Mouse (Mus musculus) MEL (cell line): ENCODE data around the gene Eef1g. TPM values are rescaled to one million over a fixed set of nuclear protein-coding genes. Genes with fewer than 3 reads are reported as not detected.

Source experiments
- DNase-seq: peaks from one replicate; pipeline ENCODE4 v3.0.0; 2011; ENCODE audit warnings: low read depth, low spot score
- H3K27ac ChIP-seq: 2 replicates; pipeline ENCODE4 v1.5.1; 2012; ENCODE audit warnings: low read depth, mild to moderate bottlenecking, control low read depth, low read length, moderate library complexity; ENCODE audit not compliant: control insufficient read depth
- H3K27me3 ChIP-seq, 2 experiments: fragments of 150-350 bp in 1 of 2; sonication (generic) in 1 of 2; 2 replicates each; pipeline ENCODE4 v1.6.1; 2012; ENCODE audit warnings: low read length in 2 of 2, mild to moderate bottlenecking in 2 of 2, improper control_type of control experiment in 1 of 2, moderate library complexity in 1 of 2; ENCODE audit not compliant: insufficient read depth in 2 of 2, control insufficient read depth in 1 of 2
- H3K36me3 ChIP-seq, 2 experiments: 2 replicates each; pipeline ENCODE4 v1.6.1; 2012 to 2014; ENCODE audit warnings: low read length in 2 of 2, improper control_type of control experiment in 1 of 2, inconsistent platforms in 1 of 2, mild to moderate bottlenecking in 1 of 2; ENCODE audit not compliant: insufficient read depth in 2 of 2, control insufficient read depth in 1 of 2
- H3K4me1 ChIP-seq, 2 experiments: fragments of 150-350 bp in 1 of 2; sonication (generic) in 1 of 2; 2 replicates each; pipeline ENCODE4 v1.6.1; 2012; ENCODE audit warnings: low read length in 2 of 2, improper control_type of control experiment in 1 of 2, mild to moderate bottlenecking in 1 of 2; ENCODE audit not compliant: insufficient read depth in 2 of 2, control insufficient read depth in 1 of 2
- H3K4me3 ChIP-seq, 2 experiments: fragments of 150-350 bp in 1 of 2; sonication (generic) in 1 of 2; 2 replicates each; pipeline ENCODE4 v1.5.1; 2012; ENCODE audit warnings: low read depth in 2 of 2, low read length in 2 of 2, mild to moderate bottlenecking in 2 of 2, moderate library complexity in 2 of 2, control low read depth in 1 of 2, improper control_type of control experiment in 1 of 2; ENCODE audit not compliant: control insufficient read depth in 1 of 2, insufficient read depth in 1 of 2
- H3K79me2 ChIP-seq: 2 replicates; pipeline ENCODE4 v1.6.1; 2012; ENCODE audit warnings: mild to moderate bottlenecking, low read length, moderate library complexity; ENCODE audit not compliant: control insufficient read depth, poor library complexity, insufficient read depth
- H3K9ac ChIP-seq: 2 replicates; pipeline ENCODE4 v1.6.1; 2012; ENCODE audit warnings: low read depth, mild to moderate bottlenecking, control low read depth, low read length, moderate library complexity; ENCODE audit not compliant: control insufficient read depth, poor library complexity, severe bottlenecking
- H3K9me3 ChIP-seq: fragments of 150-350 bp; sonication (generic); replicated peaks from 2 replicates; pipeline ENCODE4 v1.6.1; 2012; ENCODE audit warnings: mild to moderate bottlenecking, low read length, improper control_type of control experiment, moderate library complexity; ENCODE audit not compliant: insufficient read depth
- BHLHE40 ChIP-seq: IDR thresholded peaks from 2 replicates; pipeline ENCODE4 v1.6.1; 2012; ENCODE audit warnings: low read depth, mild to moderate bottlenecking, inconsistent platforms, low read length, improper control_type of control experiment, borderline replicate concordance
- ELF1 ChIP-seq: IDR thresholded peaks from 2 replicates; pipeline ENCODE4 v1.6.1; 2014; ENCODE audit warnings: low read depth, mild to moderate bottlenecking, inconsistent platforms, low read length, improper control_type of control experiment, moderate library complexity
- EP300 ChIP-seq, 2 experiments: IDR thresholded peaks; 2 replicates each; pipeline ENCODE4 v1.6.1; 2011; ENCODE audit warnings: improper control_type of control experiment in 2 of 2, low read length in 2 of 2, low read depth in 1 of 2, mild to moderate bottlenecking in 1 of 2
- ETS1 ChIP-seq: IDR thresholded peaks from 2 replicates; pipeline ENCODE4 v1.6.1; 2012; ENCODE audit warnings: low read depth, mild to moderate bottlenecking, inconsistent platforms, low read length, improper control_type of control experiment, moderate library complexity
- GABPA ChIP-seq: IDR thresholded peaks from 2 replicates; pipeline ENCODE4 v1.6.1; 2012; ENCODE audit warnings: low read depth, mild to moderate bottlenecking, inconsistent platforms, low read length, improper control_type of control experiment, moderate library complexity
- GATA1 ChIP-seq: IDR thresholded peaks from 2 replicates; pipeline ENCODE4 v1.6.1; 2011; ENCODE audit warnings: low read depth, low read length, improper control_type of control experiment
- MEF2A ChIP-seq: IDR thresholded peaks from 2 replicates; pipeline ENCODE4 v1.6.1; 2014; ENCODE audit warnings: low read depth, mild to moderate bottlenecking, inconsistent platforms, low read length, improper control_type of control experiment; ENCODE audit not compliant: poor library complexity, insufficient replicate concordance, severe bottlenecking; ENCODE audit errors: extremely low read depth
- MXI1 ChIP-seq: IDR thresholded peaks from 2 replicates; pipeline ENCODE4 v1.6.1; 2011; ENCODE audit warnings: mild to moderate bottlenecking, low read depth, low read length, improper control_type of control experiment
- NELFE ChIP-seq: IDR thresholded peaks from 2 replicates; pipeline ENCODE4 v1.6.1; 2011; ENCODE audit warnings: low read depth, low read length, improper control_type of control experiment
- POLR2A ChIP-seq, 2 experiments: IDR thresholded peaks; 2 replicates each; pipeline ENCODE4 v1.6.1; 2011 to 2012; ENCODE audit warnings: low read length in 2 of 2, mild to moderate bottlenecking in 2 of 2, control low read depth in 1 of 2, improper control_type of control experiment in 1 of 2, low read depth in 1 of 2, moderate library complexity in 1 of 2; ENCODE audit not compliant: control insufficient read depth in 1 of 2, insufficient read depth in 1 of 2, poor library complexity in 1 of 2
- POLR2AphosphoS2 ChIP-seq: IDR thresholded peaks from 2 replicates; pipeline ENCODE4 v1.6.1; 2011; ENCODE audit warnings: low read length, improper control_type of control experiment
- POLR2AphosphoS5 ChIP-seq: IDR thresholded peaks from 2 replicates; pipeline ENCODE4 v1.6.1; 2012; ENCODE audit warnings: low read depth, borderline replicate concordance, mild to moderate bottlenecking, inconsistent platforms, low read length, moderate library complexity, mixed read lengths
- RAD21 ChIP-seq: IDR thresholded peaks from 2 replicates; pipeline ENCODE4 v1.6.1; 2011; ENCODE audit warnings: mild to moderate bottlenecking, low read depth, low read length, improper control_type of control experiment
- RCOR1 ChIP-seq: IDR thresholded peaks from 2 replicates; pipeline ENCODE4 v1.6.1; 2012; ENCODE audit warnings: low read depth, mild to moderate bottlenecking, inconsistent platforms, low read length, improper control_type of control experiment
- SIN3A ChIP-seq: IDR thresholded peaks from 2 replicates; pipeline ENCODE4 v1.6.1; 2012; ENCODE audit warnings: low read length, improper control_type of control experiment, inconsistent platforms
- SMC3 ChIP-seq: IDR thresholded peaks from 2 replicates; pipeline ENCODE4 v1.6.1; 2011; ENCODE audit warnings: low read depth, low read length, improper control_type of control experiment
- TAL1 ChIP-seq: IDR thresholded peaks from 2 replicates; pipeline ENCODE4 v1.6.1; 2012; ENCODE audit warnings: mild to moderate bottlenecking, inconsistent platforms, low read length, moderate library complexity, mixed read lengths
- TBP ChIP-seq: IDR thresholded peaks from 2 replicates; pipeline ENCODE4 v1.8.0; 2011; ENCODE audit warnings: low read depth, low read length, improper control_type of control experiment
- TCF12 ChIP-seq: IDR thresholded peaks from 2 replicates; pipeline ENCODE4 v1.6.1; 2014; ENCODE audit warnings: low read depth, mild to moderate bottlenecking, inconsistent platforms, low read length, improper control_type of control experiment, moderate library complexity
- USF2 ChIP-seq, 2 experiments: IDR thresholded peaks; 2 replicates each; pipeline ENCODE4 v1.6.1; 2011 to 2012; ENCODE audit warnings: improper control_type of control experiment in 2 of 2, low read length in 2 of 2, borderline replicate concordance in 1 of 2, inconsistent platforms in 1 of 2, low read depth in 1 of 2, mild to moderate bottlenecking in 1 of 2; ENCODE audit not compliant: insufficient read depth in 1 of 2
- ZC3H11A ChIP-seq: IDR thresholded peaks from 2 replicates; pipeline ENCODE4 v1.6.1; 2012; ENCODE audit warnings: low read depth, mild to moderate bottlenecking, inconsistent platforms, low read length, improper control_type of control experiment
- ZMIZ1 ChIP-seq: IDR thresholded peaks from 2 replicates; pipeline ENCODE4 v1.6.1; 2012; ENCODE audit warnings: low read depth, mild to moderate bottlenecking, inconsistent platforms, low read length, improper control_type of control experiment, moderate library complexity
- ZNF384 ChIP-seq: IDR thresholded peaks from 2 replicates; pipeline ENCODE4 v1.6.1; 2012; ENCODE audit warnings: low read depth, mild to moderate bottlenecking, inconsistent platforms, low read length, improper control_type of control experiment
- polyA plus RNA-seq, 2 experiments: library from polyadenylated mRNA; stranded (reverse) in 1 of 2; unstranded in 1 of 2; fragments of >175 nt in 1 of 2; fragments of >200 nt in 1 of 2; gene quantifications; 2 replicates each; pipeline versions ENCODE4 v1.2.1 to v1.2.4; 2012; ENCODE audit warnings: low replicate concordance in 2 of 2, low read depth in 1 of 2; ENCODE audit not compliant: insufficient read length in 2 of 2, insufficient read depth in 1 of 2, missing spikeins in 1 of 2
- total RNA-seq: library from RNA; depleted of rRNA; stranded (reverse); fragments of 300-350 nt; gene quantifications from 2 replicates; pipeline ENCODE4 v1.2.3, GENCODE M21; 2012

Gene Eef1g
- total and polyA plus RNA-seq, 3 experiments, result 1,362 to 1,817 (median 1,691) TPM

DNA sequence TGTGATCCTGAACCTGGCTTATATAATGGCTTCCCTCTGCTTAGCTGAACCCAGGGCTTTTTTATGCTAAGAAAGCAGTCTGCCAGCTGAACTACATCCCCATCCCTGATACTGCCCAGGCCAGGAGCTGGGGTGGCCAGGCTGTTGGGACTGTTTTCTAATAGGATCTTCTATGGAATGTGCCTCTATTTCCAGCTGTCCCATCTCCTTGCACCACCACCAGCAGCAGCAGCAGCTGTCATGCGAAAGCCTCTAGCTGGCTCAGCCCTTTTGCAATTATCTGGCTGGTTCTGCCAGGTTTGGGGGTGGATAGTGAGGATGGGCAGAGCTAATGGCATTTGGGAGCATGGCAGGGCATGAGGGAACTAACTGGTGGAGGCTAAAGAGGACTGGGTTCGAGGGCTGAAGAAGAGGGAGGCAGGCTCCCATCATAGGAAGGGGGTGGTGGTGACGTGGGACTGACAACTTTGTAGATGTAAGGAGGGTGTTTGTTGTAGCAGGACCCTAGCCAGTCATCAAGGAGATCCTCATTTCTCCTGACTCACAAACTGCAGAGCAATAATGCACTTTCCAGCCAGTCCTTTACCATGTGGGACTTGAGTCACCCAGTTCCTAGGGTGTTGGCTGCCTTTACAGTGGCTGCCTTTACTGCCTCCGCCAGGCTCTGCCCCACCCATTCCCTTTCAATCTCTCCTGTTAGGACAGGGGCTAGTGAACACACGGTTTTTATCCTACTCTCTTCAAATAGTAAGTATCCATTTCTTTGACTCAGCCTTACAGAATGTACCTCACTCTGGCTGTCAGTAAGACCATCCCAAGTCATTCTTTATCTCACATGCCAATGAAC, 15.7 kb downstream of the Eef1g start:
- Histone ChIP-seq H3K36me3 (peaks cover 8 to 59% of the 10 kb centered on the region in 2 experiments), H3K27ac (peak overlapping the region; percentile 66), H3K79me2 (no peaks in the 10 kb centered on the region), H3K4me3 (no peak overlapping the region), H3K9ac (peak overlapping the region; percentile 33), H3K9me3 (no peaks in the 10 kb centered on the region), H3K4me1 (peaks cover 18 to 48% of the 10 kb centered on the region in 2 experiments), H3K27me3 (no peaks in the 10 kb centered on the region)
- peak; percentile 85 for DNase-seq
- TF ChIP-seq USF2 (IDR thresholded peaks at IDR 0.05; ENCODE audit: borderline replicate concordance in 1 of 2, insufficient read depth in 1 of 2, low read depth in 1 of 2, low read length in 2 of 2) (no peak), RCOR1 (peak; percentile 66; the same call in 1 of the 2 replicates), MXI1 (0 out of 2 replicates have a peak, but pooled peaks have one; percentile 19), SIN3A (0 out of 2 replicates have a peak, but pooled peaks have one; percentile 36), NELFE (0 out of 2 replicates have a peak, but pooled peaks have one; percentile 10), TBP (0 out of 2 replicates have a peak, but pooled peaks have one; percentile 25)

DNA sequence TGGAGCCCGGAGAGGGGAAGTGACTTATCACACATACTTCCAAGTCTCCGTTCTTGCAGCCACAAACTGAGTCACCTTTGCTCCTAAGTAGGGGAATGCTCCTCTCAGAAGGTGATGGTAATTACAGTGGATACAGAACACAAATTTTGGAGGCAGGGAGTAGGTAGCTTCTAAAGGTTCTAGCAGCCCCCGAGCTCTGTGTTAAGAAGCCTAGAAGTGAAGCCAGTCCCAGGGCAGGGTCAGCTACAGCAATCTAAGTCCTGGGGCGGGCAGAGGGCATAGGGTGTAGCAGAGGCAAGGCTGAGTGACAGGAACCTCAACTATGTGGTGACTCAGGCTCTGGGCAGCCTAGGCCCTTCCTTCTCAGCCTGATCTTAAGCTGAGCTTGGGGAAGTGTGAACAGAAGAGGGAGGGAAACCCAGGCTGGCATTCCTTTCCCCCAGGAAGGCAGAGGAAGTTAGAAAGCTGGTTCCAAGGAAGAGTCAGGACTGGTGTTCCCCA, 16.4 kb downstream of the Eef1g start:
- Histone ChIP-seq H3K27me3 (no peaks in the 10 kb centered on the region), H3K9ac (no peak overlapping the region), H3K36me3 (peaks cover 8 to 57% of the 10 kb centered on the region in 2 experiments), H3K4me3 (no peak overlapping the region), H3K9me3 (no peaks in the 10 kb centered on the region), H3K79me2 (no peaks in the 10 kb centered on the region), H3K4me1 (peaks cover 18 to 48% of the 10 kb centered on the region in 2 experiments), H3K27ac (peak overlapping the region; percentile 40)
- peak; percentile 70 for DNase-seq
- TF ChIP-seq TBP (0 out of 2 replicates have a peak, but pooled peaks have one; percentile 15), GATA1 (peak; percentile 77), ETS1 (0 out of 2 replicates have a peak, but pooled peaks have one; percentile 39), MEF2A (no peak), TAL1 (peak; percentile 52), POLR2AphosphoS2 (no peak), MXI1 (0 out of 2 replicates have a peak, but pooled peaks have one; percentile 2), POLR2A (IDR thresholded peaks at IDR 0.05; ENCODE audit: control insufficient read depth in 1 of 2, insufficient read depth in 1 of 2, low read depth in 1 of 2, low read length in 2 of 2, poor library complexity in 1 of 2) (no peak), ZC3H11A (no peak), ELF1 (no peak), TCF12 (peak; percentile 48; the same call in 1 of the 2 replicates), EP300 (IDR thresholded peaks at IDR 0.05; ENCODE audit: low read depth in 1 of 2, low read length in 2 of 2) (peak; percentile 69 to 77; a peak in 2 of 4 replicates), ZNF384 (no peak), ZMIZ1 (no peak), POLR2AphosphoS5 (no peak), RAD21 (no peak), BHLHE40 (no peak), SMC3 (peak; percentile 4; the same call in 1 of the 2 replicates), GABPA (no peak)
